Mouse (Mus musculus) small intestine, adult 2 months (tissue): ENCODE data around the gene Sphkap. TPM values are rescaled to one million over a fixed set of nuclear protein-coding genes. Genes with fewer than 3 reads are reported as not detected.

Experiments
- H3K27ac ChIP-seq: fragments of 200-500 bp; 2 replicates; pipeline ENCODE4 v1.5.1; 2012; ENCODE audit warnings: low read depth, low read length, control low read depth, inconsistent platforms; ENCODE audit not compliant: insufficient read depth
- H3K27me3 ChIP-seq: fragments of 200-500 bp; 2 replicates; pipeline ENCODE4 v1.6.1; 2012; ENCODE audit warnings: mild to moderate bottlenecking, moderate library complexity, low read length, inconsistent platforms; ENCODE audit not compliant: control insufficient read depth, insufficient read depth
- H3K36me3 ChIP-seq: fragments of 200-500 bp; 2 replicates; pipeline ENCODE4 v1.6.1; 2012; ENCODE audit warnings: mild to moderate bottlenecking, low read length, control low read depth, inconsistent platforms; ENCODE audit not compliant: control insufficient read depth, insufficient read depth
- H3K4me1 ChIP-seq: fragments of 200-500 bp; 2 replicates; pipeline ENCODE4 v1.6.1; 2012; ENCODE audit warnings: low read length, inconsistent platforms, mixed read lengths; ENCODE audit not compliant: control insufficient read depth, insufficient read depth, insufficient read length
- H3K4me3 ChIP-seq: fragments of 200-500 bp; 2 replicates; pipeline ENCODE4 v1.5.1; 2012; ENCODE audit warnings: low read depth, mild to moderate bottlenecking, control low read depth, inconsistent platforms, low read length, moderate library complexity
- CTCF ChIP-seq: fragments of 200-500 bp; IDR thresholded peaks from 2 replicates; pipeline ENCODE4 v1.5.1; 2012; ENCODE audit warnings: low read depth, mild to moderate bottlenecking, control low read depth, inconsistent platforms, low read length, moderate library complexity, mixed read lengths; ENCODE audit not compliant: insufficient replicate concordance, insufficient read length; ENCODE audit errors: extremely low read depth
- POLR2A ChIP-seq: fragments of 200-500 bp; IDR thresholded peaks from 2 replicates; pipeline ENCODE4 v1.6.1; 2012; ENCODE audit warnings: low read depth, mild to moderate bottlenecking, control low read depth, inconsistent platforms, low read length, moderate library complexity
- WGBS: fragments of 180-500 bp; shearing (Covaris S2); methylation state at CpG from one replicate; pipeline ENCODE4 v1.1.7; 2018; 5-methylcytosine and 5-hydroxymethylcytosine counted together
- polyA plus RNA-seq: library from polyadenylated mRNA; depleted of rRNA; stranded (reverse); fragments of >200 nt; gene quantifications from 2 replicates; pipeline ENCODE4 v1.2.3, GENCODE M21; 2012; rRNA removed

Gene Sphkap
- polyA plus RNA-seq, 1 experiment = 0.14 TPM

- no peak overlapping the region for H3K4me3 ChIP-seq
- no peak overlapping the region for H3K27ac ChIP-seq
- no peaks in the 10 kb centered on the region for H3K36me3 ChIP-seq
- no peaks in the 10 kb centered on the region for H3K4me1 ChIP-seq
- H3K27me3 ChIP-seq = no peaks in the 10 kb centered on the region
- TF ChIP-seq CTCF (no peak), POLR2A (no peak)
These were observed 183.5 kb downstream of the Sphkap start for GRCm38 (mm10) chr1:83224423-83224960.

GRCm38 (mm10) chr1:83223072-83223471, 184.9 kb downstream of the Sphkap start:
- no peaks in the 10 kb centered on the region for H3K36me3 ChIP-seq
- no peak overlapping the region for H3K27ac ChIP-seq
- 64% methylated on average over 1 of the region's 1 CpGs for WGBS
- no peak for TF ChIP-seq POLR2A
- TF ChIP-seq CTCF = no peak
- no peak overlapping the region for H3K4me3 ChIP-seq
- no peaks in the 10 kb centered on the region for H3K4me1 ChIP-seq
- H3K27me3 ChIP-seq = no peaks in the 10 kb centered on the region

GRCm38 (mm10) chr1:83218260-83218659, 189.7 kb downstream of the Sphkap start:
- Histone ChIP-seq H3K27me3 (no peaks in the 10 kb centered on the region), H3K4me3 (no peak overlapping the region), H3K27ac (no peak overlapping the region), H3K4me1 (no peaks in the 10 kb centered on the region), H3K36me3 (no peaks in the 10 kb centered on the region)
- WGBS = 29% methylated on average over 1 of the region's 1 CpGs
- TF ChIP-seq CTCF (no peak), POLR2A (no peak)

GRCm38 (mm10) chr1:83209981-83210380, 198.0 kb downstream of the Sphkap start:
- Histone ChIP-seq H3K4me3 (no peak overlapping the region), H3K36me3 (no peaks in the 10 kb centered on the region), H3K27me3 (no peaks in the 10 kb centered on the region), H3K27ac (no peak overlapping the region), H3K4me1 (no peaks in the 10 kb centered on the region)
- TF ChIP-seq CTCF (no peak), POLR2A (no peak)
- 61% methylated on average over 1 of the region's 1 CpGs for WGBS

Other genes starting within 250 kb of the Sphkap start
- gene Daw1, start 248.4 kb downstream of the Sphkap start, polyA plus RNA-seq = not detected in 2 replicates